Mouse (Mus musculus): Measurements from ENCODE around the gene Esrp2.
A peak's percentile ranks its signal among the peaks of the same experiment; 100 is the strongest.

Gene Esrp2

GRCm38 (mm10) chr8:106115897-106116296, 20.9 kb downstream of the Esrp2 start:
- peak; percentile 93 for DNase-seq

GRCm38 (mm10) chr8:106112514-106112913, 24.3 kb downstream of the Esrp2 start:
- DNase-seq: peak; percentile 70

GRCm38 (mm10) chr8:106112041-106112440, 24.7 kb downstream of the Esrp2 start:
- DNase-seq: peak; percentile 57

- DNase-seq: peak; percentile 53
These were observed 28.0 kb downstream of the Esrp2 start for GRCm38 (mm10) chr8:106108729-106109128.

- peak; percentile 56 for DNase-seq
These were observed 28.7 kb downstream of the Esrp2 start for GRCm38 (mm10) chr8:106108080-106108479.

- no peak for DNase-seq
These were observed 30.6 kb downstream of the Esrp2 start for GRCm38 (mm10) chr8:106106193-106106592.

GRCm38 (mm10) chr8:106103888-106104287, 32.9 kb downstream of the Esrp2 start:
- DNase-seq: peak; percentile 52

- peak; percentile 46 for DNase-seq
These were observed 34.5 kb downstream of the Esrp2 start for GRCm38 (mm10) chr8:106102321-106102720.
